Mouse (Mus musculus): Measurements from ENCODE around the gene BC061237.
"Not testable (repeated sequence)": the region's sequence is repeated elsewhere in the genome, so short reads cannot be mapped to it uniquely, and the experiment has no call there.

Gene BC061237

GRCm38 (mm10) chr14:44492163-44492562 is at the start of gene BC061237:
Gene BC061237 (plus strand): TSS chr14:44492463.
- not testable (repeated sequence) for DNase-seq

GRCm38 (mm10) chr14:44517976-44518375 is 25.7 kb downstream of the BC061237 start, which contains the start of gene Gm17093:
Gene Gm17093 (plus strand): TSS chr14:44518276.
- not testable (repeated sequence) for DNase-seq

- not testable (repeated sequence) for DNase-seq
Observed at GRCm38 (mm10) chr14:44547961-44548360, 55.7 kb downstream of the BC061237 start.

All from heart, adult 11 months (tissue).